In the genomic region with DNA sequence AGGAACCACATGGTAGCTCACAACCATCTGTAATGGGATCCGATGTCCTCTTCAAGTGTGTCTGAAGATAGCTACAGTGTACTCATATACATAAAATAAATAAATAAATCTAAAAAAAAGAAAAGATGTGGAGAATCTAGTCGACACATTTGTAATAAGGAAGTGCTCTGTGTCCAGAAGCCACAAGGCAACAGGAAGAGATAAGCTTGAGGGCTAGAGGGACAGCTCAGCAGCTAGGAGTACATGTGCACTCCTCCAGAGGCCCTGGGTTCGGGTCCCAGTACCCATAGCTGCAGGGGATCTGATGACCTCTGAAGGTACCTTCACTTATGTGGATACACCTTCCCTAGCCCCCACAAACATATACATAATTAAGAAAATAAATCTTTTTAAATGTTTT, we compare ENCODE assay signal across 22 mouse cellular contexts. TPM values are rescaled to one million over a fixed set of nuclear protein-coding genes. Genes with fewer than 3 reads are reported as not detected.
DNase-seq lines count a peak whose midpoint lies in the region; ATAC-seq and TF ChIP-seq lines count a peak whose summit lies in the region.
"Had no signal": no experiment of that assay in that cellular context is flagged by ENCODE, and none has a peak within 500 bp of the region (broad histone marks: within the 10 kb centered on the region; RNA-seq: fewer than 3 reads in every experiment).

No protein-coding gene starts in this region.

- no peak for TF ChIP-seq CTCF in kidney, adult 2 months (conservative IDR thresholded peaks at IDR 0.05; ENCODE audit: insufficient read depth, insufficient read length, low read depth, low read length)

- TF ChIP-seq POLR2A in kidney, adult 2 months (IDR thresholded peaks at IDR 0.05; ENCODE audit: low read depth, low read length) = no peak

- H3K4me1 ChIP-seq in kidney, adult 2 months (ENCODE audit: control insufficient read depth, insufficient read depth, low read length) = no peaks in the 10 kb centered on the region
- H3K4me1 ChIP-seq: embryonic facial prominence, embryonic 10.5 days; embryonic facial prominence, embryonic 12.5 days; forebrain, embryonic 13.5 days; forebrain, embryonic 15.5 days had no signal

- 76% methylated on average over 3 of the region's 3 CpGs for WGBS in kidney, adult 2 months

- ATAC-seq in common myeloid progenitor, adult 5-6 weeks (replicated peaks; ENCODE audit: low read depth, poor library complexity, severe bottlenecking) = peak; percentile 67
- ATAC-seq in megakaryocyte progenitor cell, adult 5-6 weeks (replicated peaks; ENCODE audit: poor library complexity) = peak; percentile 36; the same call in 1 of the 2 replicates
- ATAC-seq: activated CD4-positive, CD25-positive, alpha-beta regulatory T cell, adult 4 months; forebrain, embryonic 13.5 days; forebrain, embryonic 15.5 days; forebrain, postnatal 0 days; Patski had no signal

- H3K4me3 ChIP-seq in kidney, adult 2 months (ENCODE audit: insufficient read depth, low read depth, low read length) = no peak overlapping the region
- H3K4me3 ChIP-seq: embryonic facial prominence, embryonic 10.5 days; embryonic facial prominence, embryonic 12.5 days; forebrain, embryonic 13.5 days; forebrain, embryonic 15.5 days had no signal

- H3K27me3 ChIP-seq in kidney, adult 2 months (replicated peaks; ENCODE audit: control insufficient read depth, insufficient read depth, low read length) = no peaks in the 10 kb centered on the region
- H3K27me3 ChIP-seq: embryonic facial prominence, embryonic 12.5 days; forebrain, embryonic 13.5 days; forebrain, embryonic 15.5 days; Patski had no signal

- no peaks in the 10 kb centered on the region for H3K36me3 ChIP-seq in kidney, adult 2 months (ENCODE audit: control insufficient read depth, insufficient read depth, low read length)
- H3K36me3 ChIP-seq: embryonic facial prominence, embryonic 10.5 days; embryonic facial prominence, embryonic 12.5 days; forebrain, embryonic 15.5 days had no signal

- no peak overlapping the region for H3K27ac ChIP-seq in kidney, adult 2 months (ENCODE audit: insufficient read depth, low read depth, low read length)
- H3K27ac ChIP-seq: embryonic facial prominence, embryonic 10.5 days; embryonic facial prominence, embryonic 12.5 days; forebrain, embryonic 13.5 days; forebrain, embryonic 15.5 days had no signal

- peak; percentile 85 for DNase-seq in 416B (ENCODE audit: low read depth)
- DNase-seq in kidney, adult 2 months = no peak
- no peak for DNase-seq in layer of hippocampus, postnatal 14 days (ENCODE audit: low spot score in 2 of 2)
- DNase-seq: adrenal gland, adult 8-10 months; adrenal gland, postnatal 14 days; adrenal gland, postnatal 36 days; cerebellum, adult 11-12 months; cerebellum, adult 2 months; cerebellum, adult 9-11 months; cerebellum, postnatal 14 days; cerebellum, postnatal 36 days; forebrain, postnatal 0 days had no signal

RNA-seq across cellular contexts. Expression of gene Lefty2, which starts 11.1 kb away (rescaled TPM):
- total RNA-seq in common myeloid progenitor, adult 5-6 weeks (2017) = not detected in 2 replicates
- total RNA-seq in megakaryocyte progenitor cell, adult 5-6 weeks (2015) = not detected in 2 replicates
- total RNA-seq in megakaryocyte progenitor cell, adult 5-6 weeks (2017) = not detected in 2 replicates
- polyA plus RNA-seq in kidney, adult 2 months (2012; rRNA removed) = not detected in 2 replicates
- total RNA-seq in layer of hippocampus, postnatal 14 days (2021) = 1 to 10 TPM; 5.1 to 5.2 TPM
- polyA plus RNA-seq: activated CD4-positive, CD25-positive, alpha-beta regulatory T cell, adult 4 months; C2C12; embryonic facial prominence, embryonic 10.5 days; forebrain, embryonic 11.5 days had no signal

RNA-seq across cellular contexts. Expression of gene Pycr2, which starts 22.3 kb away (rescaled TPM):
- total RNA-seq in common myeloid progenitor, adult 5-6 weeks (2017) = 20.5 and 30.5 TPM in 2 replicates
- total RNA-seq in megakaryocyte progenitor cell, adult 5-6 weeks (2015) = 27.2 and 28.8 TPM in 2 replicates
- 22.4 and 26.3 TPM in 2 replicates for total RNA-seq in megakaryocyte progenitor cell, adult 5-6 weeks (2017)
- polyA plus RNA-seq in kidney, adult 2 months (2012; rRNA removed) = 20.9 and 24.1 TPM in 2 replicates
- total RNA-seq in layer of hippocampus, postnatal 14 days (2021) = 10 to 100 TPM; 41.5 to 43.4 TPM

RNA-seq across cellular contexts. Expression of gene Sde2, which starts 30.8 kb away (rescaled TPM):
- 42.4 and 47.0 TPM in 2 replicates for total RNA-seq in common myeloid progenitor, adult 5-6 weeks (2017)
- total RNA-seq in megakaryocyte progenitor cell, adult 5-6 weeks (2015) = 17.6 and 21.3 TPM in 2 replicates
- 29.9 and 33.6 TPM in 2 replicates for total RNA-seq in megakaryocyte progenitor cell, adult 5-6 weeks (2017)
- 6.2 and 8.4 TPM in 2 replicates for polyA plus RNA-seq in kidney, adult 2 months (2012; rRNA removed)
- 10 to 100 TPM; 21.2 to 22.8 TPM for total RNA-seq in layer of hippocampus, postnatal 14 days (2021)

RNA-seq across cellular contexts. Expression of gene Lefty1, which starts 53.1 kb away (rescaled TPM):
- total RNA-seq in common myeloid progenitor, adult 5-6 weeks (2017) = 0.82 and 3.3 TPM in 2 replicates
- 0.90 and 1.7 TPM in 2 replicates for total RNA-seq in megakaryocyte progenitor cell, adult 5-6 weeks (2015)
- 0.27 TPM in 1 of 2 replicates, not detected in the other for total RNA-seq in megakaryocyte progenitor cell, adult 5-6 weeks (2017)
- 2.9 and 3.8 TPM in 2 replicates for polyA plus RNA-seq in kidney, adult 2 months (2012; rRNA removed)
- total RNA-seq in layer of hippocampus, postnatal 14 days (2021) = 1 to 10 TPM; 7.2 to 9.3 TPM
- total RNA-seq: forebrain, postnatal 0 days had no signal
- polyA plus RNA-seq: activated CD4-positive, CD25-positive, alpha-beta regulatory T cell, adult 4 months; forebrain, embryonic 13.5 days had no signal
